In genomic region chr5:129066541-129067230, GRCm38 (mm10) we compare ENCODE assay signal across 14 mouse cellular contexts. TPM values are rescaled to one million over a fixed set of nuclear protein-coding genes. Genes with fewer than 3 reads are reported as not detected.
DNase-seq lines count a peak whose midpoint lies in the region; ATAC-seq and TF ChIP-seq lines count a peak whose summit lies in the region.
"Had no signal": no experiment of that assay in that cellular context is flagged by ENCODE, and none has a peak within 500 bp of the region (broad histone marks: within the 10 kb centered on the region; RNA-seq: fewer than 3 reads in every experiment).

No protein-coding gene starts in this region.

- TF ChIP-seq RAD21 in MEL (IDR thresholded peaks at IDR 0.05; ENCODE audit: low read depth, low read length): no peak

- 37% methylated on average over 8 of the region's 8 CpGs for WGBS in kidney, postnatal 0 days
- WGBS in kidney, embryonic 14.5 days: 43% methylated on average over 8 of the region's 8 CpGs
- WGBS in lung, postnatal 0 days: 79% methylated on average over 8 of the region's 8 CpGs
- 89% methylated on average over 8 of the region's 8 CpGs for WGBS in forebrain, embryonic 12.5 days

- no peak for ATAC-seq in kidney, postnatal 0 days (replicated peaks; ENCODE audit: low FRiP score, low read depth)
- no peak for ATAC-seq in kidney, embryonic 14.5 days (ENCODE audit: low FRiP score, low TSS enrichment)
- peak; percentile 26 for ATAC-seq in lung, postnatal 0 days
- no peak for ATAC-seq in forebrain, embryonic 12.5 days (ENCODE audit: low FRiP score)

- no peaks in the 10 kb centered on the region for H3K9me3 ChIP-seq in kidney, postnatal 0 days (replicated peaks; ENCODE audit: low read length)
- H3K9me3 ChIP-seq in kidney, embryonic 14.5 days (ENCODE audit: control insufficient read depth, low read length): no peaks in the 10 kb centered on the region
- H3K9me3 ChIP-seq in MEL (replicated peaks; ENCODE audit: insufficient read depth, low read length): no peaks in the 10 kb centered on the region
- no peaks in the 10 kb centered on the region for H3K9me3 ChIP-seq in lung, postnatal 0 days (ENCODE audit: low read length)
- no peaks in the 10 kb centered on the region for H3K9me3 ChIP-seq in forebrain, embryonic 12.5 days
- H3K9me3 ChIP-seq: limb, embryonic 13.5 days; midbrain, embryonic 12.5 days had no signal

- peak; percentile 45 for DNase-seq in kidney, postnatal 0 days (ENCODE audit: low spot score)
- no peak for DNase-seq in MEL (ENCODE audit: low read depth, low spot score)
- DNase-seq in heart, adult 9 months (ENCODE audit: low spot score in 2 of 2): peak; percentile 50 to 70
- peak; percentile 52 for DNase-seq in lung, postnatal 0 days (ENCODE audit: low spot score)
- no peak for DNase-seq in adrenal gland, adult 8-10 months
- no peak for DNase-seq in layer of hippocampus, postnatal 25 days (ENCODE audit: extremely low spot score in 1 of 2, low spot score in 1 of 2)
- DNase-seq: B cell, adult 2 months; cerebellum, adult 9-10 months; thymus, postnatal 4 days had no signal

- no peaks in the 10 kb centered on the region for H3K27me3 ChIP-seq in kidney, postnatal 0 days (ENCODE audit: insufficient read depth, low read length)
- H3K27me3 ChIP-seq in kidney, embryonic 14.5 days (ENCODE audit: control insufficient read depth, insufficient read depth, low read length): 0 out of 2 replicates have a peak, but pooled peaks cover 5% of the 10 kb centered on the region
- H3K27me3 ChIP-seq in MEL (ENCODE audit: control insufficient read depth in 1 of 2, insufficient read depth in 2 of 2, low read length in 2 of 2): no peaks in the 10 kb centered on the region
- H3K27me3 ChIP-seq in lung, postnatal 0 days (replicated peaks; ENCODE audit: insufficient read depth, low read length): no peaks in the 10 kb centered on the region
- H3K27me3 ChIP-seq in forebrain, embryonic 12.5 days: peaks cover 10% of the 10 kb centered on the region

- TF ChIP-seq EP300 in MEL (IDR thresholded peaks at IDR 0.05; ENCODE audit: low read depth in 1 of 2, low read length in 2 of 2): no peak
- no peak for TF ChIP-seq EP300 in lung, postnatal 0 days (IDR thresholded peaks at IDR 0.05)

- no peaks in the 10 kb centered on the region for H3K4me1 ChIP-seq in kidney, postnatal 0 days (replicated peaks; ENCODE audit: insufficient read depth, low read length)
- H3K4me1 ChIP-seq in kidney, embryonic 14.5 days (ENCODE audit: control insufficient read depth, insufficient read depth, low read length): peaks cover 15% of the 10 kb centered on the region
- peaks cover 7 to 22% of the 10 kb centered on the region in 2 experiments for H3K4me1 ChIP-seq in MEL (ENCODE audit: control insufficient read depth in 1 of 2, insufficient read depth in 2 of 2, low read length in 2 of 2)
- H3K4me1 ChIP-seq in lung, postnatal 0 days (ENCODE audit: insufficient read depth, low read depth, low read length): no peaks in the 10 kb centered on the region
- peaks cover 12% of the 10 kb centered on the region for H3K4me1 ChIP-seq in forebrain, embryonic 12.5 days

- TF ChIP-seq POLR2A in MEL (IDR thresholded peaks at IDR 0.05; ENCODE audit: control insufficient read depth in 1 of 2, insufficient read depth in 1 of 2, low read depth in 1 of 2, low read length in 2 of 2, poor library complexity in 1 of 2): no peak

- no peak overlapping the region for H3K4me2 ChIP-seq in kidney, postnatal 0 days (ENCODE audit: low read length)
- H3K4me2 ChIP-seq in kidney, embryonic 14.5 days (replicated peaks; ENCODE audit: low read depth, low read length): no peak overlapping the region
- no peak overlapping the region for H3K4me2 ChIP-seq in lung, postnatal 0 days (replicated peaks; ENCODE audit: low read depth, low read length)
- H3K4me2 ChIP-seq in forebrain, embryonic 12.5 days: no peak overlapping the region
- H3K4me2 ChIP-seq: limb, embryonic 13.5 days; midbrain, embryonic 12.5 days had no signal

- no peak for TF ChIP-seq CTCF in kidney, postnatal 0 days (IDR thresholded peaks at IDR 0.05; ENCODE audit: low read depth)
- TF ChIP-seq CTCF in MEL (IDR thresholded peaks at IDR 0.05 in 2 of 3, conservative IDR thresholded peaks at IDR 0.05 in 1 of 3; ENCODE audit: control insufficient read depth in 1 of 3, insufficient read depth in 1 of 3, low read depth in 2 of 3, low read length in 3 of 3, poor library complexity in 1 of 3, severe bottlenecking in 1 of 3): no peak
- TF ChIP-seq CTCF in lung, postnatal 0 days (IDR thresholded peaks at IDR 0.05): no peak

- H3K79me2 ChIP-seq in MEL (ENCODE audit: control insufficient read depth, insufficient read depth, low read length, poor library complexity): no peaks in the 10 kb centered on the region; the same call in 1 of the 2 replicates

- H3K27ac ChIP-seq in kidney, postnatal 0 days: no peak overlapping the region; the same call in 1 of the 2 replicates
- H3K27ac ChIP-seq in kidney, embryonic 14.5 days (ENCODE audit: low read depth, low read length): no peak overlapping the region
- peak overlapping the region; percentile 97 for H3K27ac ChIP-seq in MEL (ENCODE audit: control insufficient read depth, low read depth, low read length)
- no peak overlapping the region for H3K27ac ChIP-seq in lung, postnatal 0 days (ENCODE audit: low read length)
- no peak overlapping the region for H3K27ac ChIP-seq in forebrain, embryonic 12.5 days
- H3K27ac ChIP-seq: limb, embryonic 13.5 days; midbrain, embryonic 12.5 days had no signal

- no peak overlapping the region for H3K4me3 ChIP-seq in kidney, postnatal 0 days (replicated peaks; ENCODE audit: low read depth, low read length)
- H3K4me3 ChIP-seq in kidney, embryonic 14.5 days (ENCODE audit: low read length): no peak overlapping the region
- no peak overlapping the region; a peak in 1 of 4 replicates for H3K4me3 ChIP-seq in MEL (ENCODE audit: control insufficient read depth in 1 of 2, insufficient read depth in 1 of 2, low read depth in 2 of 2, low read length in 2 of 2)
- no peak overlapping the region for H3K4me3 ChIP-seq in lung, postnatal 0 days (ENCODE audit: low read depth, low read length)
- H3K4me3 ChIP-seq in forebrain, embryonic 12.5 days (replicated peaks): no peak overlapping the region
- H3K4me3 ChIP-seq: erythroblast, embryonic 14.5 days; limb, embryonic 13.5 days; midbrain, embryonic 12.5 days had no signal

- H3K9ac ChIP-seq in kidney, postnatal 0 days (ENCODE audit: low read depth, low read length): no peak overlapping the region
- H3K9ac ChIP-seq in kidney, embryonic 14.5 days (ENCODE audit: low read depth, low read length): no peak overlapping the region
- H3K9ac ChIP-seq in MEL (ENCODE audit: control insufficient read depth, low read depth, low read length, poor library complexity, severe bottlenecking): peak overlapping the region; percentile 73
- H3K9ac ChIP-seq in lung, postnatal 0 days (replicated peaks; ENCODE audit: low read depth): no peak overlapping the region
- no peak overlapping the region for H3K9ac ChIP-seq in forebrain, embryonic 12.5 days
- H3K9ac ChIP-seq: limb, embryonic 13.5 days; midbrain, embryonic 12.5 days had no signal

- H3K36me3 ChIP-seq in kidney, postnatal 0 days (ENCODE audit: insufficient read depth, low read length): no peaks in the 10 kb centered on the region
- no peaks in the 10 kb centered on the region for H3K36me3 ChIP-seq in kidney, embryonic 14.5 days (ENCODE audit: control insufficient read depth, insufficient read depth, low read length)
- H3K36me3 ChIP-seq in MEL (ENCODE audit: control insufficient read depth in 1 of 2, insufficient read depth in 2 of 2, low read length in 2 of 2): peaks cover 0 to 15% of the 10 kb centered on the region in 2 experiments; a peak in 2 of 4 replicates
- no peaks in the 10 kb centered on the region for H3K36me3 ChIP-seq in lung, postnatal 0 days (ENCODE audit: insufficient read depth, low read length)
- no peaks in the 10 kb centered on the region for H3K36me3 ChIP-seq in forebrain, embryonic 12.5 days (replicated peaks)
- H3K36me3 ChIP-seq: limb, embryonic 13.5 days; midbrain, embryonic 12.5 days had no signal

TF ChIP-seq in MEL, 35 proteins besides CTCF, POLR2A, EP300 and RAD21 (continues in another document):
- no peak for TF ChIP-seq MAX (IDR thresholded peaks at IDR 0.05; ENCODE audit: low read length)

RNA-seq across cellular contexts. Expression of gene Adgrd1, which starts 29.9 kb away (rescaled TPM):
- 0.82 and 0.96 TPM in 2 replicates for polyA plus RNA-seq in kidney, postnatal 0 days (2015; fragmentation: Nextera tagmentation; extraction: Ambion mirVana)
- 0.50 and 0.51 TPM in 2 replicates for polyA plus RNA-seq in kidney, embryonic 14.5 days (2014; fragmentation: Nextera tagmentation; extraction: Ambion mirVana)
- 0.27 and 0.29 TPM in 2 replicates for total RNA-seq in MEL (2012; rRNA removed)
- under 1 TPM in 1 of 2 experiments, not detected in 1; 0.56 TPM for polyA plus RNA-seq in MEL (2012; ENCODE audit: insufficient read depth in 1 of 2, insufficient read length in 2 of 2, low read depth in 1 of 2, low replicate concordance in 2 of 2, missing spikeins in 1 of 2)
- polyA plus RNA-seq in lung, postnatal 0 days (2015; fragmentation: Nextera tagmentation; extraction: Ambion mirVana): 1.5 and 1.8 TPM in 2 replicates
- polyA plus RNA-seq in forebrain, embryonic 12.5 days (2016; fragmentation: Nextera tagmentation; extraction: Ambion mirVana): 0.05 and 0.09 TPM in 2 replicates
- total RNA-seq in adrenal gland, adult 8-10 months (2022): 1 to 10 TPM; 2.4 to 4.2 (median 3.7) TPM
- under 1 TPM; 0.32 to 0.63 TPM for total RNA-seq in layer of hippocampus, postnatal 25 days (2021)
- polyA plus RNA-seq: erythroblast, embryonic 14.5 days had no signal

RNA-seq across cellular contexts. Expression of gene Ran, which starts 46.8 kb away (rescaled TPM):
- polyA plus RNA-seq in kidney, postnatal 0 days (2015; fragmentation: Nextera tagmentation; extraction: Ambion mirVana): 392 and 446 TPM in 2 replicates
- 768 and 779 TPM in 2 replicates for polyA plus RNA-seq in kidney, embryonic 14.5 days (2014; fragmentation: Nextera tagmentation; extraction: Ambion mirVana)
- 950 and 1,019 TPM in 2 replicates for total RNA-seq in MEL (2012; rRNA removed)
- polyA plus RNA-seq in MEL (2012; ENCODE audit: insufficient read depth in 1 of 2, insufficient read length in 2 of 2, low read depth in 1 of 2, low replicate concordance in 2 of 2, missing spikeins in 1 of 2): 1,000 to 10,000 TPM in 1 of 2 experiments, 10 to 100 TPM in 1; 91.6 to 2,479 TPM
- polyA plus RNA-seq in lung, postnatal 0 days (2015; fragmentation: Nextera tagmentation; extraction: Ambion mirVana): 126 and 138 TPM in 2 replicates
- polyA plus RNA-seq in forebrain, embryonic 12.5 days (2016; fragmentation: Nextera tagmentation; extraction: Ambion mirVana): 821 and 873 TPM in 2 replicates
- 100 to 1,000 TPM; 137 to 213 (median 176) TPM for total RNA-seq in adrenal gland, adult 8-10 months (2022)
- 100 to 1,000 TPM; 141 to 171 TPM for total RNA-seq in layer of hippocampus, postnatal 25 days (2021)

RNA-seq across cellular contexts. Expression of gene Stx2, which starts 58.3 kb away (rescaled TPM):
- 32.7 and 33.0 TPM in 2 replicates for polyA plus RNA-seq in kidney, postnatal 0 days (2015; fragmentation: Nextera tagmentation; extraction: Ambion mirVana)
- 18.1 and 29.5 TPM in 2 replicates for polyA plus RNA-seq in kidney, embryonic 14.5 days (2014; fragmentation: Nextera tagmentation; extraction: Ambion mirVana)
- total RNA-seq in MEL (2012; rRNA removed): 69.0 and 84.8 TPM in 2 replicates
- 10 to 100 TPM in 1 of 2 experiments, not detected in 1; 97.1 TPM for polyA plus RNA-seq in MEL (2012; ENCODE audit: insufficient read depth in 1 of 2, insufficient read length in 2 of 2, low read depth in 1 of 2, low replicate concordance in 2 of 2, missing spikeins in 1 of 2)
- 15.1 and 18.2 TPM in 2 replicates for polyA plus RNA-seq in lung, postnatal 0 days (2015; fragmentation: Nextera tagmentation; extraction: Ambion mirVana)
- 23.1 and 25.7 TPM in 2 replicates for polyA plus RNA-seq in forebrain, embryonic 12.5 days (2016; fragmentation: Nextera tagmentation; extraction: Ambion mirVana)
- 10 to 100 TPM; 24.9 to 32.9 (median 26.9) TPM for total RNA-seq in adrenal gland, adult 8-10 months (2022)
- total RNA-seq in layer of hippocampus, postnatal 25 days (2021): 10 to 100 TPM; 24.0 to 34.7 TPM

Comparison
In these comparisons a context has a peak if more than half of its experiments do, and no peak if none do; other contexts are left out.
1. DNase-seq: peak in kidney, postnatal 0 days (single experiment), heart, adult 9 months (2 of 2) and lung, postnatal 0 days (single experiment); none in MEL (single experiment), adrenal gland, adult 8-10 months (single experiment) and layer of hippocampus, postnatal 25 days (0 of 2).